Mouse (Mus musculus) MEL (cell line): ENCODE data around the gene Gabbr1. TPM values are rescaled to one million over a fixed set of nuclear protein-coding genes. Genes with fewer than 3 reads are reported as not detected.

Experiments
- DNase-seq: peaks from one replicate; pipeline ENCODE4 v3.0.0; 2011; ENCODE audit warnings: low read depth, low spot score
- H3K27ac ChIP-seq: 2 replicates; pipeline ENCODE4 v1.5.1; 2012; ENCODE audit warnings: low read depth, mild to moderate bottlenecking, control low read depth, low read length, moderate library complexity; ENCODE audit not compliant: control insufficient read depth
- H3K27me3 ChIP-seq, 2 experiments: fragments of 150-350 bp in 1 of 2; sonication (generic) in 1 of 2; 2 replicates each; pipeline ENCODE4 v1.6.1; 2012; ENCODE audit warnings: low read length in 2 of 2, mild to moderate bottlenecking in 2 of 2, improper control_type of control experiment in 1 of 2, moderate library complexity in 1 of 2; ENCODE audit not compliant: insufficient read depth in 2 of 2, control insufficient read depth in 1 of 2
- H3K36me3 ChIP-seq, 2 experiments: 2 replicates each; pipeline ENCODE4 v1.6.1; 2012 to 2014; ENCODE audit warnings: low read length in 2 of 2, improper control_type of control experiment in 1 of 2, inconsistent platforms in 1 of 2, mild to moderate bottlenecking in 1 of 2; ENCODE audit not compliant: insufficient read depth in 2 of 2, control insufficient read depth in 1 of 2
- H3K4me1 ChIP-seq, 2 experiments: fragments of 150-350 bp in 1 of 2; sonication (generic) in 1 of 2; 2 replicates each; pipeline ENCODE4 v1.6.1; 2012; ENCODE audit warnings: low read length in 2 of 2, improper control_type of control experiment in 1 of 2, mild to moderate bottlenecking in 1 of 2; ENCODE audit not compliant: insufficient read depth in 2 of 2, control insufficient read depth in 1 of 2
- H3K4me3 ChIP-seq, 2 experiments: fragments of 150-350 bp in 1 of 2; sonication (generic) in 1 of 2; 2 replicates each; pipeline ENCODE4 v1.5.1; 2012; ENCODE audit warnings: low read depth in 2 of 2, low read length in 2 of 2, mild to moderate bottlenecking in 2 of 2, moderate library complexity in 2 of 2, control low read depth in 1 of 2, improper control_type of control experiment in 1 of 2; ENCODE audit not compliant: control insufficient read depth in 1 of 2, insufficient read depth in 1 of 2
- H3K79me2 ChIP-seq: 2 replicates; pipeline ENCODE4 v1.6.1; 2012; ENCODE audit warnings: mild to moderate bottlenecking, low read length, moderate library complexity; ENCODE audit not compliant: control insufficient read depth, poor library complexity, insufficient read depth
- H3K9ac ChIP-seq: 2 replicates; pipeline ENCODE4 v1.6.1; 2012; ENCODE audit warnings: low read depth, mild to moderate bottlenecking, control low read depth, low read length, moderate library complexity; ENCODE audit not compliant: control insufficient read depth, poor library complexity, severe bottlenecking
- H3K9me3 ChIP-seq: fragments of 150-350 bp; sonication (generic); replicated peaks from 2 replicates; pipeline ENCODE4 v1.6.1; 2012; ENCODE audit warnings: mild to moderate bottlenecking, low read length, improper control_type of control experiment, moderate library complexity; ENCODE audit not compliant: insufficient read depth
- CTCF ChIP-seq, 3 experiments: IDR thresholded peaks in 2 of 3; conservative IDR thresholded peaks in 1 of 3; 2 replicates each; pipeline ENCODE4 v1.5.1; 2011 to 2012; ENCODE audit warnings: low read length in 3 of 3, low read depth in 2 of 3, mild to moderate bottlenecking in 2 of 3, improper control_type of control experiment in 1 of 3, inconsistent platforms in 1 of 3, mixed read lengths in 1 of 3, moderate library complexity in 1 of 3; ENCODE audit not compliant: control insufficient read depth in 1 of 3, insufficient read depth in 1 of 3, poor library complexity in 1 of 3, severe bottlenecking in 1 of 3
- E2F4 ChIP-seq: IDR thresholded peaks from 2 replicates; pipeline ENCODE4 v1.6.1; 2011; ENCODE audit warnings: low read depth, low read length, improper control_type of control experiment, borderline replicate concordance
- ELF1 ChIP-seq: IDR thresholded peaks from 2 replicates; pipeline ENCODE4 v1.6.1; 2014; ENCODE audit warnings: low read depth, mild to moderate bottlenecking, inconsistent platforms, low read length, improper control_type of control experiment, moderate library complexity
- EP300 ChIP-seq, 2 experiments: IDR thresholded peaks; 2 replicates each; pipeline ENCODE4 v1.6.1; 2011; ENCODE audit warnings: improper control_type of control experiment in 2 of 2, low read length in 2 of 2, low read depth in 1 of 2, mild to moderate bottlenecking in 1 of 2
- ETS1 ChIP-seq: IDR thresholded peaks from 2 replicates; pipeline ENCODE4 v1.6.1; 2012; ENCODE audit warnings: low read depth, mild to moderate bottlenecking, inconsistent platforms, low read length, improper control_type of control experiment, moderate library complexity
- GABPA ChIP-seq: IDR thresholded peaks from 2 replicates; pipeline ENCODE4 v1.6.1; 2012; ENCODE audit warnings: low read depth, mild to moderate bottlenecking, inconsistent platforms, low read length, improper control_type of control experiment, moderate library complexity
- GATA1 ChIP-seq: IDR thresholded peaks from 2 replicates; pipeline ENCODE4 v1.6.1; 2011; ENCODE audit warnings: low read depth, low read length, improper control_type of control experiment
- HCFC1 ChIP-seq: IDR thresholded peaks from 2 replicates; pipeline ENCODE4 v1.6.1; 2012; ENCODE audit warnings: low read depth, mild to moderate bottlenecking, inconsistent platforms, low read length, improper control_type of control experiment, moderate library complexity
- JUND ChIP-seq: IDR thresholded peaks from 2 replicates; pipeline ENCODE4 v1.6.1; 2011; ENCODE audit warnings: low read depth, mild to moderate bottlenecking, improper control_type of control experiment, low read length
- MAFK ChIP-seq: IDR thresholded peaks from 2 replicates; pipeline ENCODE4 v1.6.1; 2011; ENCODE audit warnings: low read depth, mild to moderate bottlenecking, low read length, improper control_type of control experiment, borderline replicate concordance
- MAZ ChIP-seq: IDR thresholded peaks from 2 replicates; pipeline ENCODE4 v1.6.1; 2012; ENCODE audit warnings: low read depth, mild to moderate bottlenecking, inconsistent platforms, low read length, improper control_type of control experiment
- MEF2A ChIP-seq: IDR thresholded peaks from 2 replicates; pipeline ENCODE4 v1.6.1; 2014; ENCODE audit warnings: low read depth, mild to moderate bottlenecking, inconsistent platforms, low read length, improper control_type of control experiment; ENCODE audit not compliant: poor library complexity, insufficient replicate concordance, severe bottlenecking; ENCODE audit errors: extremely low read depth
- MYB ChIP-seq: IDR thresholded peaks from 2 replicates; pipeline ENCODE4 v1.6.1; 2011; ENCODE audit warnings: mild to moderate bottlenecking, low read depth, low read length, improper control_type of control experiment
- MYC ChIP-seq: IDR thresholded peaks from 2 replicates; pipeline ENCODE4 v1.6.1; 2011; ENCODE audit warnings: low read depth, mild to moderate bottlenecking, low read length, improper control_type of control experiment, moderate library complexity
- NELFE ChIP-seq: IDR thresholded peaks from 2 replicates; pipeline ENCODE4 v1.6.1; 2011; ENCODE audit warnings: low read depth, low read length, improper control_type of control experiment
- NRF1 ChIP-seq: IDR thresholded peaks from 2 replicates; pipeline ENCODE4 v1.6.1; 2014; ENCODE audit warnings: low read depth, mild to moderate bottlenecking, inconsistent platforms, low read length, improper control_type of control experiment, moderate library complexity; ENCODE audit not compliant: poor library complexity, insufficient read depth, severe bottlenecking
- POLR2A ChIP-seq, 2 experiments: IDR thresholded peaks; 2 replicates each; pipeline ENCODE4 v1.6.1; 2011 to 2012; ENCODE audit warnings: low read length in 2 of 2, mild to moderate bottlenecking in 2 of 2, control low read depth in 1 of 2, improper control_type of control experiment in 1 of 2, low read depth in 1 of 2, moderate library complexity in 1 of 2; ENCODE audit not compliant: control insufficient read depth in 1 of 2, insufficient read depth in 1 of 2, poor library complexity in 1 of 2
- POLR2AphosphoS2 ChIP-seq: IDR thresholded peaks from 2 replicates; pipeline ENCODE4 v1.6.1; 2011; ENCODE audit warnings: low read length, improper control_type of control experiment
- POLR2AphosphoS5 ChIP-seq: IDR thresholded peaks from 2 replicates; pipeline ENCODE4 v1.6.1; 2012; ENCODE audit warnings: low read depth, borderline replicate concordance, mild to moderate bottlenecking, inconsistent platforms, low read length, moderate library complexity, mixed read lengths
- RAD21 ChIP-seq: IDR thresholded peaks from 2 replicates; pipeline ENCODE4 v1.6.1; 2011; ENCODE audit warnings: mild to moderate bottlenecking, low read depth, low read length, improper control_type of control experiment
- RCOR1 ChIP-seq: IDR thresholded peaks from 2 replicates; pipeline ENCODE4 v1.6.1; 2012; ENCODE audit warnings: low read depth, mild to moderate bottlenecking, inconsistent platforms, low read length, improper control_type of control experiment
- TBP ChIP-seq: IDR thresholded peaks from 2 replicates; pipeline ENCODE4 v1.8.0; 2011; ENCODE audit warnings: low read depth, low read length, improper control_type of control experiment
- TCF12 ChIP-seq: IDR thresholded peaks from 2 replicates; pipeline ENCODE4 v1.6.1; 2014; ENCODE audit warnings: low read depth, mild to moderate bottlenecking, inconsistent platforms, low read length, improper control_type of control experiment, moderate library complexity
- ZC3H11A ChIP-seq: IDR thresholded peaks from 2 replicates; pipeline ENCODE4 v1.6.1; 2012; ENCODE audit warnings: low read depth, mild to moderate bottlenecking, inconsistent platforms, low read length, improper control_type of control experiment
- ZNF384 ChIP-seq: IDR thresholded peaks from 2 replicates; pipeline ENCODE4 v1.6.1; 2012; ENCODE audit warnings: low read depth, mild to moderate bottlenecking, inconsistent platforms, low read length, improper control_type of control experiment
- polyA plus RNA-seq, 2 experiments: library from polyadenylated mRNA; stranded (reverse) in 1 of 2; unstranded in 1 of 2; fragments of >175 nt in 1 of 2; fragments of >200 nt in 1 of 2; gene quantifications; 2 replicates each; pipeline versions ENCODE4 v1.2.1 to v1.2.4; 2012; ENCODE audit warnings: low replicate concordance in 2 of 2, low read depth in 1 of 2; ENCODE audit not compliant: insufficient read length in 2 of 2, insufficient read depth in 1 of 2, missing spikeins in 1 of 2
- total RNA-seq: library from RNA; depleted of rRNA; stranded (reverse); fragments of 300-350 nt; gene quantifications from 2 replicates; pipeline ENCODE4 v1.2.3, GENCODE M21; 2012

Gabbr1 gene
- total and polyA plus RNA-seq, 3 experiments: 2.2 to 14.6 TPM; not detected in 1

DNA sequence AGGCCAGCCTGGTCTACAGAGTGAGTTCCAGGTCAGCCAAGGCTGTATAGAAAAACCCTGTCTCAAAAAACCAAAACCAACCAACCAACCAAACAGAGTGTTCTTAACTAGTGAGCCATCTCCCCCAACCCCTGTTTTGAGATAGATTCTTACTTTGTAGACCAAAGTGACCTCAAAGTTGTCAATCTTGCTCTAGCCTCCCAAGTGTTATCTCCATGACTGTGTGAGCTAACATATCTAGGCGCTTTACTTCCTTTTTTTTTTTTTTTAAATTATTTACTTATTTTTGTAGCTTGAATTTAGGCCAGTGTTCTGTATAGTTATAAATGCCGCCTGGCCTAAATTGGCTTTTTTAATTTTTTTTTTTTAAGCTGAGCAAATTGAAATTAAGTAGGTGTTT is 20.2 kb downstream of the Gabbr1 start:
- H3K4me3 ChIP-seq: no peak overlapping the region
- TF ChIP-seq TCF12 (peak; percentile 27; the same call in 1 of the 2 replicates), POLR2AphosphoS5 (no peak), EP300 (IDR thresholded peaks at IDR 0.05; ENCODE audit: low read depth in 1 of 2, low read length in 2 of 2) (peak; percentile 58 to 82; a peak in 3 of 4 replicates), ZNF384 (peak; percentile 95), MYC (no peak), MAFK (0 out of 2 replicates have a peak, but pooled peaks have one; percentile 28), ETS1 (peak; percentile 50; the same call in 1 of the 2 replicates), RCOR1 (peak; percentile 71), E2F4 (no peak), ELF1 (peak; percentile 9; the same call in 1 of the 2 replicates), HCFC1 (0 out of 2 replicates have a peak, but pooled peaks have one; percentile 13), GATA1 (peak; percentile 84)
- TF ChIP-seq, all 39 proteins: peak for 9
- peaks cover 0 to 5% of the 10 kb centered on the region in 2 experiments; a peak in 2 of 4 replicates for H3K36me3 ChIP-seq

DNA sequence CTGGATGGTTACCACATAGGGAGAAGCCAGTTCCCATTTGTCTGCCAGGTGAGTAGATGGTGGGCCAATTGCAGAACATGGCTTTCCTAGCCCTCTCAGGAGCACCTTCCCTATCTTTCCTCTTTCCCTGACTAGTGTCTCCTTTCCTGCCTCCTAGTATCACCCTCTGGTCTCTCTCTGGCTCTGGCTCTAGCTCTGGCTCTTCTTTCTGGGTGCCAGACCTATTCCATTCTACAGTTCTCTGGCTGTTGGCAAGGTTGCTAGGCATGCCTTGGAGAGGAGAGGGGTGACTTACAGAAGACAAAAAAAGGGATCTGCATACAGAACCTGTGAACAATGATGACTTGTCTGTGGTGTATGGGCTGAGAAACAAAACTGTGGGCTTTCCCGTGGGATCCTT is 22.1 kb downstream of the Gabbr1 start:
- Histone ChIP-seq H3K36me3 (peaks cover 0 to 5% of the 10 kb centered on the region in 2 experiments; a peak in 2 of 4 replicates), H3K27me3 (no peaks in the 10 kb centered on the region), H3K27ac (no peak overlapping the region), H3K79me2 (no peaks in the 10 kb centered on the region), H3K9ac (no peak overlapping the region), H3K9me3 (no peaks in the 10 kb centered on the region)
- no peak for DNase-seq
- no peak for TF ChIP-seq JUND
- no peak for TF ChIP-seq GABPA
- TF ChIP-seq MYB: no peak
- TF ChIP-seq POLR2A (IDR thresholded peaks at IDR 0.05; ENCODE audit: control insufficient read depth in 1 of 2, insufficient read depth in 1 of 2, low read depth in 1 of 2, low read length in 2 of 2, poor library complexity in 1 of 2): no peak
- no peak for TF ChIP-seq NRF1
- no peak for TF ChIP-seq TBP
- TF ChIP-seq ZC3H11A: no peak
- no peak for TF ChIP-seq MAFK
- no peak for TF ChIP-seq NELFE
- no peak for TF ChIP-seq MAZ
- no peak for TF ChIP-seq HCFC1
- no peak for TF ChIP-seq MEF2A
- TF ChIP-seq CTCF (IDR thresholded peaks at IDR 0.05 in 2 of 3, conservative IDR thresholded peaks at IDR 0.05 in 1 of 3; ENCODE audit: control insufficient read depth in 1 of 3, insufficient read depth in 1 of 3, low read depth in 2 of 3, low read length in 3 of 3, poor library complexity in 1 of 3, severe bottlenecking in 1 of 3): no peak
- TF ChIP-seq RCOR1: no peak
- TF ChIP-seq POLR2AphosphoS2: no peak
- TF ChIP-seq RAD21: no peak
- TF ChIP-seq, all 39 proteins: peak for 0
- peaks cover 0 to 3% of the 10 kb centered on the region in 2 experiments; a peak in 1 of 4 replicates for H3K4me1 ChIP-seq
- no peak overlapping the region for H3K4me3 ChIP-seq

More for the DNA sequence above, 20.2 kb downstream of the Gabbr1 start:
- H3K4me1 ChIP-seq: peaks cover 0 to 3% of the 10 kb centered on the region in 2 experiments; a peak in 1 of 4 replicates
- H3K9me3 ChIP-seq: no peaks in the 10 kb centered on the region
- no peaks in the 10 kb centered on the region for H3K27me3 ChIP-seq
- no peak overlapping the region for H3K9ac ChIP-seq
- no peak overlapping the region for H3K27ac ChIP-seq
- peak; percentile 76 for DNase-seq
- H3K79me2 ChIP-seq: no peaks in the 10 kb centered on the region
